Mouse (Mus musculus): Measurements from ENCODE around the gene Dr1.
"Not testable (repeated sequence)": the region's sequence is repeated elsewhere in the genome, so short reads cannot be mapped to it uniquely, and the experiment has no call there.

Gene Dr1

DNA sequence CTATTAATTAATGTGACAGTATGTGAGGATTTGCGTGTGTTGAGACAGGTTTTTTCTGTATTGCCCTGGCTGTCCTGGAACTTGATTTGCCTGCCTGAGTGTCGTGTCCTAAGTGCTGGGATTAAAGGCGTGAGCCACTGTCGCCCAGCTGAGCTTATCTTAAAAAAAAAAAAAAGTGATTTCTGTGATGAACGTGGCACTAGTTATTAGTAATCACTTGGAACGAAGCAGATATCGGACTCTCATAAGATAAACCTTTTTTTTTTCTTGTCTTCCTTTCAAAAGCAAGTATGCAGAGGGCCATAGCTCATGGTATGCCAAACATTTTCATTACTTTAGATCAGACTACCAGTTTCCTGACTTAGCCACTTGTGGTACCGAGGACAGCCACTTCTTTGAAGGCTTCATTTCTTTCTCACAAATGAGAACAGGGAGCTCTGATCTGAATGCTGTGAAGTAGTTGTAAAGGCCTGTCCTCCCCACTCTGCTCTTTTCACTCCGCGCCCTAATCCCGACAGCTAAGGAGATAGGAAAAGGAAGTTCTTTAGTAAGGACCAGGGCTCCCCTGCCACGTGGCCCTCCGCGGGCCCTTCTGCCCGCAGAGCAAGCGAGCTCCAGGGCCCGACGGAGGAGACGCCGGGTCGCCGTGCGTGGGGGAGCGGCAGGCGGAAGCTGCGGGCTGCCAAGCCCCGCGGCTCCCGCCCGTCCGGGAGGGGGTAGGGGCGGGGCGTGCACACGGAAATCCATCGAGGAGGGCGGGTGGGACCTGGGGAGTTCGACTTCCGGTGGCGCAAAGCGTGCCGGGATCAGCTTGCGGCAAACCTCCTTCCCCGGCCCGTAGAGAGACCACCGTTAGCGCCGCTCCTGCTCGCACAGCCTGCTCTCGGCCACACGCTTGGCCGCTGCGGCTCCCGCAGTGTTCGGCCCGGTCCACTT lies at the start of gene Dr1:
TSS of gene Dr1 (plus strand) at position 771 of the 936 bp plus-strand sequence.
- peak; percentile 78 to 84 for DNase-seq

DNA sequence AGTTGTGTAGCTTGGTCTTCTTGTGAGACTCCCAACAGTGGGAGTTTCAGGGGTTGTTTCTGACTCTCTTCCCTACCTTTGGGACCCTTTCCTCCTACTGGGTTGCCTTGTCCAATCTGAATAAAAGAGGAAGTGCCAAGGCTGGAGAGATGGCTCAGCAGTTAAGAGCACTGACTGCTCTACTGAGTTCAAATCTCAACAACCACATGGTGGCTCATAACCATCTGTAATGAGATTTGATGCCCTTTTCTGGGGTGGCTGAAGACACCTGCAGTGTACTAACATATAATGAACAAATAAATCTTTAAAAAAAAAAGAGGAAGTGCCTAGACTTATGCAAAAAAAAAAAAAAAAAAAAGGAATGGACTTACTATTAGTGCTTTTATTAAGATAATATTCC lies 44.6 kb upstream of the Dr1 start:
- DNase-seq: no peak

DNA sequence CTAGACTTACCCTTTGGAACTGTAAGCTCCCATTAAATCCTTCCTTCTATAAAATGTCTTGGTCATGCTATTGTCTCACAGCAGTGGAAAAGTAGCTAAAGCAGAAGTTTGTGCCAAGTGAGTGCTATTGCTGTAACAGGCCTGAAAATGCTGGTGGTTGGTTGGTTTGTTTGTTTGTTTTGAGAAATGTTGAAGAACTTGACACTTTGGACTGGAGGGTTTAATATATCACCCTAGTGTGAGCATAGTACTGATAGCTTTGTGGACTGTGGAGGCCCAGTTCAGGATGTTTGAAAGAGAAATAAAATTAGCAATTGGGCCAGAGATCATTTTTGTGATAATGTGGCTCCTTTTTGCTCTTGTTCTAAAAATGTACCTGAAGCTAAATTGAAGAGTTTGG lies 42.5 kb upstream of the Dr1 start:
- no peak for DNase-seq

DNA sequence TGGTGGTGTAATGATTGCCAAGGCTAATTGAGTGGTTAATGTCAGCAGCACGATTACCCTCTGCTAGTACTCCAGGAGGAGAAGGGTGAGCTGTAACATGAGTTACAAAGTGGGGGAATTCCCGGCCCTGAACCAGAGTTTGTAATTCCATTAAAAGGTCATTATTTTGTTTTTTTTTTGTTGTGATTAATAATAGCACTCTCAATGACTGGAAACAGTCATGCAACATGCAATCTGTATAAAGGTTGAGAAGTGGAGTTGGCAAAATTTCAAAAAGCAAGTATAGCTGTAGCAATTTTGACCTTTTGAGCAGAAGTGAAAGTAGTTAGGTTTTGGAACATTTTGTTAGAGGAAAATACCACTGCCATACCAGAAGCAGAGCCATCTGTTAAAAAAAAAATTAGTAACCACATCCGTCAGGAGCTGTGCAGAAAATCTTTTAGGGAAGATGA lies 22.4 kb upstream of the Dr1 start:
- DNase-seq: no peak

DNA sequence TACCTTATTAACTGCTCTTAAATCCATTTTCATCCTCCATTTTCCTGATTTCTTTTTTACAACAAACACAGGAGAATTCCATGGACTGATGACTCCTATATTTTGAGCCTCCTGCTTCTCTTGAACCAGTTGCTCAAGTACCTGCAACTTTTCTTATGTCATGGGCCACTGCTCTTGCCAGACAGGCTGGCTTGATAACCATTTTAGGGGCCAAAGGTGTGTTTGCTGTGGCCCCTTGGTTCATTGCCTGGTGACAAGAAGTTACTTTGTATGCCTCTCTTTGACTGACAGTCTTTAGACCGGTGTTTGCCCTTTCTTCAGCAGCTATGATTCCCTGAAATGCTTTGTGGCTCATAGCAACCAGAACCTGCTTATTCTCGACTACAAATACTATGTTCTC lies 18.7 kb upstream of the Dr1 start:
- no peak for DNase-seq

DNA sequence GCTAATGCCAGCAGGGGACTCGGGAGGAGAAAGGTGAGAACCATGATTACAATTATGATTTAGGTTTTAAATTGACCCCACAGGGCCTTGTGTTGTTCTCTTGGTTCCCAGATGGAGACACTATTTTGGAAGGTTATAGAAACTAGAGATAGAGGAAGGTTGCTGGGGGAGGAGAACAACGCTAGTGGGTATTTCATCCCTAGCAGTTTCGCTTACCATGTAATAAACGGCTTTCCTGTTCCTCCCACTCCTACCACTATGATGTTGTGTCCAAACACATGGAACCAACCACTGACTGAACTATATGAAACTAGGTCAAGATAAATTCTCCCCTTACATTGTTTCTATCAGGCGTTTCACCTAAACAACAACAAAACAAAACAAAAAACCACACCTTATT lies 13.4 kb upstream of the Dr1 start:
- no peak for DNase-seq

DNA sequence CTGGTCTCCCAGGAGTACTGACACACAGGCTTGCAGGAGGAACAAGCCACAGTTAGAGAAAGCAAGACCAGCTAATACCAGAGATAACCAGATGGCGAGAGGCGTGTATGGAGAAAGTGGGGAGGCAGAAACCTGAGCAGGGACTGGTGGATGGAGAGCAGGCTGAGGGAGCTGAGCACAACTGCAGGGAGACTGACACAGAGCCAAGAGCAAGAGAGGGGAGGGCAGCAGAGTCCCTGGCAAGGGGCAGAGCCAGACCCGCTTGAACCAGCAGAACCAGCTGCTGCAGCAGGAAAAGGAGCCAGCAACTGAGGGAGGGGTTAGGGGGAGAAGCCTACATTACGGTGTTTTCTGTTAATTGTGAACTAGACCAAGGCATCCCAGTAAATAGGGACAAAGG lies 6.0 kb upstream of the Dr1 start:
- DNase-seq: no peak

DNA sequence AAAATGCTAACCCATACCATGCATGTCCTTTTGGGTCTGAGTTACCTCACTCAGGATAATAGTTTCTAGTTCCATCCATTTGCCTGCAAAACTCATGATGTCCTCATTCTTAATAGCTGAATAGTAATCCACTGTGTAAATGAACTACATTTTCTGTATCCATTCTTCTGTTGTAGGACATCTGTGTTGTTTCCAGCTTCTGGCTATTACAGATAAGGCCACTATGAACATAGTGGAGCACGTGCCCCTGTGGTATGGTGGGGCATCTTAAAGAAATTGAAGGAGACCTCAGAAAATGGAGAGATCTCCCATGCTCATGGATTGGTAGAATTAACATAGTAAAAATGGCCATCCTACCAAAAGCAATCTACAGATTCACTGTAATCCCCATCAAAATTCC lies 4.9 kb upstream of the Dr1 start:
- DNase-seq: not testable (repeated sequence)

DNA sequence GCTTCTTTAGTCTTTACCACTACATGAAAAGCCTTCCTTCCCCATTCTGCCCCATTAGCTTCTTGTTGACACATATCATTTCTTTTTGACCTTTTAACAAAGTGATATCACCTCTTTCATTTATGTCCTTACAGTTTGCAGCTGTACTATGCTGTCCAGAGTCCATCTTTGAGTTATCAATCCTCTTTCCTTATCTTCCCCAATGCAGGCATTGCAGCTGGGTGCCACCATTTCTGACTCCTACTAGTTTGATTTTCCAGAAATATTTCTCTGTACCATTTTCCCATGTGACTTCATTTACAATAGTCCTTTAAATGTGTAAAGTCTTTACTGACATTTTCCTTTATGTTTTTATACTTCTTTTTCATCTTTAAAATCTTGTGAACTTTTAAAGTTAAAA lies 1.7 kb upstream of the Dr1 start:
- DNase-seq: no peak

DNA sequence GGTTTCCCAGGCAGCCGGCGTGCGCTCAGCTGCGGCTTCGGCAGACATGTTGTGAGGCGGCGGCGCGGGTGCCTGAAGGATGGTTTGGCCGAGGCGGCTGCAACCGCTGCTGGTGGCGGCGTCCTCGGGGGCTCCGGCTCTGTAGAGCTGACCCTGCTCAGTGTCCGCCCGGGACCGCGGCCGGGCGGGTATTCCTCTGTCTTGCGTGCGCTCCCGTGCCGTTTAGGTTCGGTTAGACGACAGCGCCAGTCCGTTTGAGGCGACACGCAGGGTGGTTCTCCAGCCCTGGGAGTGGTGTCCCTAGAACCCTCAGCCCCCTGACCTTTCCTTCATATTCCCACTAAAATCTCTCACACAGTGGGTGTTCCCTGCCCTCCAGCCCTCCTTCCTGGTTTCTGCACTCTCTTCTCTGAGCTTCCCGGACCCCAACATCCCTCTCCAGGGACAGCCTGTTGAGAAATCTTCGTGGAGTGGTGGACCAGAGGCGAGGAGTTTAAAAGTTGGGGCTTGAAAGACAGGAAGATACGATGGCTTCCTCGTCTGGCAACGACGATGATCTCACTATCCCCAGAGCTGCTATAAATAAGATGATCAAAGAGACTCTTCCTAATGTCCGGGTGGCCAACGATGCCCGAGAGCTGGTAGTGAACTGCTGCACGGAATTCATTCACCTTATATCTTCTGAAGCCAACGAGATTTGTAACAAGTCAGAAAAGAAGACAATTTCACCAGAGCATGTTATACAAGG lies 540 bp downstream of the Dr1 start:
- no peak for DNase-seq

DNA sequence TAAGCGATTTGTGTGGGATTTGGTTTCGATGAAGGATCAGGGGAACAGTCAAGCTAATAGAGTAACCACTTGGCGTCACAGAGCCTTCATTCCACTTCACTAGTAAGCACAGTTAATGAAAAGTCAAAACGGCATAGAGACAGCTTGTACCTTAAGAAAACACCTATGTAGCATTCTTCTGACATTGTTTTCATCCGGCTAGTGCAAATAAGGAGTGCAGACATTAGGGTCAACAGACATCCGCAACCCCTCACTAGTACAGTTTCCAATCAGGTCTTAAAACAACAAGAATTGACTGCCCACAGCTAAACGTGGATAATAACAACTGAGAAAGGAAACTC lies 1.1 kb downstream of the Dr1 start:
- no peak for DNase-seq

DNA sequence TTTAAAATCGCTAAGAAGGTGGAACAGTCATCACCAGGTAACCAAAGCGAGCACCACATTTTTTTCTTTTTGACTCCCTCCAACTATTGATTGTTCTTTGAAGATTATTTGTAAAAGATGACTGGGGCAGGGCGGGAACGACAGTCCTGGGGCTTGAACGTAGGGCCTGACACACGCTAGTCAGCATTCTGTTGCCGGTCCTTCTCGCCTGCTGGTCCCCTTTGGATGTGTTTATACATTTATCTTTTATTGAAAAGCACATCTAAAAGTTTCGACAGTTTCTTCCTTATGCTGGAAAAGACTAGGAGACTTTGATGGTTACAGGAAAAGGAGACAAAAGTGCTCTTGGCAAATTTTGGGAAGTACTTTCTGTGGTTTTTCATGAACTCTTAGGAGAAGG lies 1.7 kb downstream of the Dr1 start:
- DNase-seq: no peak

DNA sequence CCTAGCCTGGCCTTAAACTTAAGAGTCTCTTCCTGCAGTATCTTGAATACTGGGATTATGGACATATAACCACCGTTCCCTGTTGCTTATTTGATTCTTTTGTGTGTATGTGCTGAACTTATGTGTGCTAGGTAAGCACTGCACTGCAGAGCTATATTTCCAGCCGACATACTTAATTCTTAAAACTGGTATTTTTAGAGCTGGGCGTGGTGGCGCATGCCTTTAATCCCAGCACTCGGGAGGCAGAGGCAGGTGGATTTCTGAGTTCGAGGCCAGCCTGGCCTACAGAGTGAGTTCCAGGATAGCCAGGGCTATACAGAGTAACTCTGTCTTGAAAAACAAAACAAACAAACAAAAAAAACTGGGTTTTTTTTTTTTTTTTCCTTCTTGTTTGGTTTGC lies 2.6 kb downstream of the Dr1 start:
- not testable (repeated sequence) for DNase-seq

DNA sequence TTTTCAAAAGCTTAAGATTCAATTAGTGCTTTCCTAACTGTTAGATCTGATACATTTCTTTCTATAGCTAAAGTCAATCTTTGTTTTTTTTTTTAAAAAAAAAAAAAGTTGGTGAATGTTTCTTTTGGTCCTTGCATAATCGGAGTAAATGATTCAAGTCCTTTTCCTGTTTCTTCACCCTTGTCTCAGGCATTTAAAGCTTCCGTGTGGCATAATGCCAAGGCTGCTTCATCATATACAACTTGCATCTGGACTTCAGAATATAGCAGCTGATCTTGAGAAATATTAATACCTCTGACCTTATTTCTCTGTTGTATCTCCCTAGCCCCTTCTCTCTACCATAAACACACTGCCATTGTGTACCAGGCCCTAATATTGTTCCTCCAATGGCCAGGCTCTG lies 18.3 kb downstream of the Dr1 start:
- no peak for DNase-seq

DNA sequence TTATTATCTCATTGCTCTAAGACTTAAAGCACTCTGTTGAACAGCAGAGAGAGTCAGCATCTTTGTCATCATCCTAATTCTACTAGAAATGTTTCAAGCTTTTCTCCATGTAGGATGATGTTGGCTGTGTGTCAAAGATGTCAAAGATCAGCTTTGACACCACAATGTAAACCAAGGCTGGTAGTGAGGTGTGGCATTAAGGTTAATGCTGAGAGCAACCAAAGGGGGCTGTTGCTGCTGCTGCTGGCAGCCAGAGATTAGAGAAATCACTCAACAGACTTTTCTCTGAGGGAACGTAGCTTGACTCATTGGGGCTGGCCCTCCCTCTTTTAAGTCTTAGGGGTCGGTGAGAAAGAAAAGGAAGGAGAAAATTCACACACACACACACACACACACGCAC lies 32.9 kb downstream of the Dr1 start:
- no peak for DNase-seq

DNA sequence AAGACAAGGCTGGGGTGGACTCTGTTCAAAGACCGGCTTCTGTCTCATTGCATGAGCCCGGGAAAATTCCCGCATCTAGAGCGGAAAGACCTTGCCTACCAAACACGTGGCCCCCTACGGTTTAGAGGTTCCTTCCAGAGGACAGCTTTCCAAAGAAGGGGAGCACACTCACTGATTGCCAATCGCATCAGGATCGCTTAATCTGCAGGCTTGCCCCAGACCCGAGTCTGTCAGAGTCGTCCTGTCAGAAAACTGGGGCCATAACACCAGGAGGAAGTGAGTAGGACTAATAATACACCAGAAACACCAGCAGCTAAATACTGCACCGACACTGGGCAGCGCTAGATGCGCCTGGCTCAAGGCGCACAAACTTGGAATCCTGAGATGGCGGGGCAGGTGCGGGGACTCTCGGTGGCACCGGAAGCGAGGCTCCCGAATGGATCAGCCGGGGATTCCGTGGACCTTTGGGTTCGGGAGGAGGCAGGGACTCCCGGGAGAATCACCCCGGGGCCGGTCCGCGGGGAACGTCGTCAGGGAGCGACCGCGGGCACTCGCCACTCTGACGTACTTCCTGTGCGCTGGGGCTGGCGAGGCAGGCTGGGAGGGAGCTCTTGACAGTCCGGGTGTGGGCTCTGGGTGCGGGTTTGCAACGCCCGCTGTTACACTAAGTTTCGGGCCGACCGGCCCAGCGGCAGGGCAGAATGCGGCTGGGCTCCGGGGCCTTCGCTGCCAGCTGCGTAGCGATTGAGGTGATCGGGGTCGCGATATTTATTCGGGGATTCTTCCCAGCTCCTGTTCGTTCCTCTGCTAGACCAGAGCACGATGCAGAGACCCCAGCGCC lies 43.7 kb downstream of the Dr1 start, which contains the start of gene Pigg:
TSS of gene Pigg (plus strand) at position 386 of the 841 bp plus-strand sequence.
- DNase-seq: peak; percentile 77 to 87

DNA sequence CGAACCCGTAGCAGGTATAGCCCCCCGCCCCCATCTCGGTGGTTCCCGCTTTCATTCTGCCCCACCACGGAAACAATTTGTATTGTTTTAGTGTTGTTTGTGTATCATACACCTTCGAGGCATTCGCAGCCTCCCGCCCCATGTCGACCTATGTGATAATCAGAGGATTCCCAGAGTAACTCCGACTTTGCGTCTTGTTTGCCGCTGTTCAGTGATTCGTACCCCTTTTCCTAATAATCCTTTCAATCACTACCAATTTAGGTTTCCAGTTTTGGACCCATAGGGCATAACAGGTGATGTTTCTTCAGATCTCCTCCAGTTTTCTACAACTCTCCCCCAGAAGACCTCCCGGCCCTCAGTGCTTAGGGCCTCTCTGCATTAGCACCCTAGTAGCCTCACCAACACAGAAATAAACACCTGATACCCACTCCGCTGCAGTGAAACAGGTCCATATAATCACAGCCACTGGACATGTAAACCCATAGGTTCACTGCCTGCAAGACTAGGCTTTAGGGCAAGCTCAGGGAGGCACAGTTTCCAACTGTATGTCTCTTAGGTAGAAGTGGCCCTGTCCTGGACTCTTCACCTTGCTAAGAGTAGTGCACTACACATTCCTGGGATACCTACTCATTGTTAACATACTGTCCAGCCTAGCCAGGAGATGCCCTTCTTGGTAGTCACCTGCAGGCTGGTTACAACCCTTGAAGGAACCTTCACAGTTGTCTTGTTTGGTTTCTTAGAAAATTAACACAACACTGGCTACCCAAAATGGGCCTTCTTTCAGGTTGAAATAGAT lies 44.6 kb downstream of the Dr1 start:
- DNase-seq: no peak

Data from spleen, adult 18-20 months (tissue).